Mouse (Mus musculus) adrenal gland, adult 8-10 months (tissue): ENCODE results near the gene Wfikkn2. TPM values are rescaled to one million over a fixed set of nuclear protein-coding genes. Genes with fewer than 3 reads are reported as not detected.

ENCODE experiments used
- DNase-seq: peaks from one replicate; pipeline ENCODE4 v3.0.0; 2022
- total RNA-seq, 4 experiments: library from RNA; stranded (reverse); gene quantifications; 2 replicates each; pipeline ENCODE4 v1.2.4; 2022

Gene Wfikkn2
- total RNA-seq, 4 experiments from 2014 or later = 0.26 to 2.2 (median 0.97) TPM

DNA sequence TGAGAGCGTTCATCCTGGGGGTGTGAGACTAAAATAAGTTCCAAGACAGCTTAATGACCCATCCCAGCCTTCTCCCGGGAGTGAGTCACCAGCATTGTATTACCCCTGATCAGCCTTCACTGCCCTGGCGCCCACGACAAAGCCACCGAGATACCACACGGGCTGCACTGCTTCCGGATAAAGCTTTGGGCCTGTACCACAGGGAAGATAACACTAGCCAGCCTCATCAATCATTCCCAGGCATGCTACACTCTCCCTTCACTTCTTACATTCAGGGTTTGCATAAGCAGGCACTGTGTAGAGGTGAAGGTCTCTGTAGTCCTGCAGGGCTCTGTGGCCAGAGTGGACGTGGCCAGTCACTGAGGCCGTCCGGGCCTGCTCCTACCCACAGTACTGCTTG lies 56.2 kb downstream of the Wfikkn2 start:
- peak; percentile 56 for DNase-seq

Other genes starting within 250 kb of the Wfikkn2 start
- gene Spag9, start 249.9 kb downstream of the Wfikkn2 start, total RNA-seq = 100 to 1,000 TPM in 2 of 4 experiments, 10 to 100 TPM in 2; 93.5 to 138 (median 115) TPM
- gene Tob1, start 34.6 kb downstream of the Wfikkn2 start, total RNA-seq = 100 to 1,000 TPM; 162 to 301 (median 191) TPM
- gene Gm21885, start 35.9 kb upstream of the Wfikkn2 start, total RNA-seq = not detected
- 100 to 1,000 TPM in 1 of 4 experiments, 10 to 100 TPM in 3; 53.7 to 100 (median 73.5) TPM for gene Luc7l3, start 76.0 kb upstream of the Wfikkn2 start, total RNA-seq
- gene Ankrd40, start 82.0 kb upstream of the Wfikkn2 start, total RNA-seq = 100 to 1,000 TPM; 118 to 169 (median 156) TPM
- 10 to 100 TPM in 2 of 4 experiments, 1 to 10 TPM in 2; 4.7 to 15.0 (median 9.4) TPM for gene Abcc3, start 147.0 kb upstream of the Wfikkn2 start, total RNA-seq
- gene Cacna1g, start 228.2 kb upstream of the Wfikkn2 start, total RNA-seq = under 1 TPM; 0.14 to 0.73 (median 0.21) TPM
- gene Spata20, start 240.2 kb upstream of the Wfikkn2 start, total RNA-seq = not detected